Mouse (Mus musculus) cerebellum, adult (tissue): Measurements from ENCODE around the gene Traf4.

Experiments
- ATAC-seq: cut with Nextera tagmentation; 2 replicates; pipeline ENCODE4 v1.9.2; 2017; ENCODE audit warnings: mild to moderate bottlenecking, moderate library complexity, mixed read lengths; ENCODE audit not compliant: insufficient number of reproducible peaks, low FRiP score, low TSS enrichment

Traf4 gene

GRCm38 (mm10) chr11:78113616-78114015 lies 51.8 kb downstream of the Traf4 start:
- no peak for ATAC-seq
